Mouse (Mus musculus) frontal cortex, postnatal 14 days (tissue): Measurements from ENCODE around the gene Klhl24.
A peak's percentile ranks its signal among the peaks of the same experiment; 100 is the strongest.
"Not testable (repeated sequence)": the region's sequence is repeated elsewhere in the genome, so short reads cannot be mapped to it uniquely, and the experiment has no call there.

Experiments
- DNase-seq, 2 experiments: peaks; one replicate each; pipeline ENCODE4 v3.0.0; 2022; ENCODE audit warnings: low spot score in 2 of 2

Gene Klhl24

DNA sequence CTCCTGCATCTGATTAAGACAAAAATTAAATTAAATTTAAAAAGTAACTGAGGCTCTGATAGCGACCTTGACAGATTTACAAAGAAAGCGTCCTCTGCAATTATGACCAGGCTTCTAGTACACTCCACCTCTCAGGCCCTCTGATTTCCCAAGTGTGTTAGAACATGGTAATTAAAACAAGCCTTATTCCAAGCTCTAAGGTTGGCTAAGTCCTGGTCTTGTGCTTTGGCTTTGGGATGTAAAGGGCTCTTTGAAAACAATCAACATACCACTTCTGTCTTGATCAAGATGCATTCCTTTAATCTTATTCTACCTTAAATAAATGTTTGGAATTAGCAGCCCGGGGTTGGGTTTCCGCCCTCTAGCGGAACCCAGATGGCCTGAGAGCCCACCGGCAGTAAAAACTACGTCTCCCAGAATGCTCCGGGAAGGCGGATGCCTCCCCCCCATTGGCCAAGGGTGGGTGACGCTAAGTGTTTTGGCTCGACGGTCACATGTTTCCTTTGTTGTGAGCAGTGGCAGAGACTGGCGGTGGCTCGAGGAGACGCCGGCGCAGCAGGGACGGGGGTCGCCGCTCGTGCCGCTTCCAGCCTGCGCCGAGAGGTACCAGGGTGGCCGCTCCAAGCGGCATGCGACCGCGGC lies at the start of gene Klhl24:
TSS of gene Klhl24 (plus strand) at position 474 of the 642 bp plus-strand sequence.
- peak; percentile 91 to 93 for DNase-seq

DNA sequence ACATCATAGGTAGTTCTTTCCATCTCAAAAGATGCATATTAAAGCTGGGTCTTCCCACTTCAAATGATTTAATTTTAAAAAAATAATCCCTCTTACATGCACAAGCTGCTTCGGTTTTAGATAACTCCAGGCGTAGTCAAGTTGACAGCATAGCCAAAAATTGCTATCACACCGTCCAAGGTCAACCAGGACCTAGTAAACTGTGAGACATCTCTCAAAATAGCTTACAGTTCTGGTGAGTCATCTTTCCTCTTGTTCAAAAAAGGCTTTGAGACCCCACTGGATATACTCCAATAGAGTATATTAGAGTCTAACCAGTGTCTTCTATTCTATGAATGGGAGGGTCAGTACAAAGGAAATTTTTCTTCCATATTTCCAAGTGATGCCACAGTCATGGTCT lies 44.7 kb upstream of the Klhl24 start:
- DNase-seq = no peak

DNA sequence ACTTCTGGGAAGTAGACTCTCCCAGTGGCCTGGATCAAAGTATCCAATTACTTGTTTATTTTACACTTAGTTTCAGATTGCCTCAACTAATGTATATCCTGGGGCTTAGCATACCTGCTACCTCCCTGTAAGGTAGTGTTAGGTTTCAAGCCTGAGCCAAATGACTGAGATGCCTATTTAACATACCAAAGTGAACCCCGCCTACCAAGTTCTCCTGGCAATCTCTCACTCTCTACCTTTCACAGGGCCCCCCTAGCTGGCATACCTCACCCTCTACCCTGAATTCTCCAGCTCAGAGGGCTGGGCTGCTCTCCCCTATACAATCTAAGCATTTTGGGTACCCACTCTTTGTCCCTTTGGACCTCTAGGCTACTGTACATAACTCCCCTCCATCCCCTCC lies 24.6 kb upstream of the Klhl24 start:
- DNase-seq = no peak

DNA sequence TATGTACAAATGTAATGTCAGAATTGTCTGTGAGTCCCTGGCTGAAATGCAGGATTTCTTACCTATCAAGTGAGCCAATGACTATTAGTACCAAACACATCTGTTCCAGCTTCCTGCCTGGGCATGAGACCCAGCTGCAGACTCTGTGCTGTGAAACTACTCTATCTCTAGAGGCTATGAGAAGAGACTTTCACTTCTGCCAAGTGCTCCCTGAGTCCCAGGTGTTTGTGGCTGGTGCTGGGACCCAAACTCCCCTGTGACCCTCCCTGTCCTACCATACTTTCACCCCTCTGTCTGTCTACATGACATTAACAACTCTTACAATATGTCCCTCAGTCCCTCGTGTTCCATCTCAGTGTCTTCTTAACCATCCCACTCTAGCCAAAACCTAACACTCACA lies 20.7 kb upstream of the Klhl24 start:
- DNase-seq = no peak

DNA sequence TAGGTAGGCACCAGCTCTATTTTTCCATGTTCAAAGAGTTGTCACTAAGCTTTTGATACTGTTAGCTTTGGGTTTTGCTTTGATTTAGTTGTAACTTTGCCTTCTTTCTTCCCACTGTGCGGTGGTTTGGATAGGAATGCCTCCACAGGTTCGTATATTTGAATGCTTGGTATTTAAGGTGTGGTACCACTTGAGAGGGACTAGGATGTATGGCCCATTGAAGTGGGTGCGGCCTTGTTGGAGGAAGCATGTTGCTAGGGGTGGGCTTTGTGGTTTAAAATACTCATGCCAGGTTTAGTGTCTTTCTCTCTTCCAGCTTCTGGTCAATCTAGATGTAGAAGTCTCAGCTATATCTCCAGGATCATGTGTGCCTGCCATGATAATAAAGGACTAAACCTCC lies 17.1 kb upstream of the Klhl24 start:
- DNase-seq = no peak

DNA sequence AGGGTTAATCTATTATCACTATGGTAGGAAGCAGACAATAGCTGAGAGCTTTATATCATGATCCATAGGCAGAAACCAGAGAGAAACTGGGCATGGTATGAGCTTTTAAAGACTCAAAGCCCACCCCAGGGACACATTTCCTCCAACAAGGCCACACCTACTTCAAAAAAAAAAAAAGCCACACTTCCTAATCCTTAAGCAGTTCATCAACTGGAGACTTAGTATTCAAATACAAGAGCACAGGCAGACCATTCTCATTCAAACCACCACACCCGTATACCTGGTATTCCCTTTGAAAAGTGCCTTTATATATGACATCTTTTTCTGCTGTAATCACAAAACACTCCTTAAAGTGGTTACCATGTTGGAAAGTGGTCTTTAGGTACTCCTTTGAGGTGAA lies 12.7 kb upstream of the Klhl24 start:
- DNase-seq = no peak

DNA sequence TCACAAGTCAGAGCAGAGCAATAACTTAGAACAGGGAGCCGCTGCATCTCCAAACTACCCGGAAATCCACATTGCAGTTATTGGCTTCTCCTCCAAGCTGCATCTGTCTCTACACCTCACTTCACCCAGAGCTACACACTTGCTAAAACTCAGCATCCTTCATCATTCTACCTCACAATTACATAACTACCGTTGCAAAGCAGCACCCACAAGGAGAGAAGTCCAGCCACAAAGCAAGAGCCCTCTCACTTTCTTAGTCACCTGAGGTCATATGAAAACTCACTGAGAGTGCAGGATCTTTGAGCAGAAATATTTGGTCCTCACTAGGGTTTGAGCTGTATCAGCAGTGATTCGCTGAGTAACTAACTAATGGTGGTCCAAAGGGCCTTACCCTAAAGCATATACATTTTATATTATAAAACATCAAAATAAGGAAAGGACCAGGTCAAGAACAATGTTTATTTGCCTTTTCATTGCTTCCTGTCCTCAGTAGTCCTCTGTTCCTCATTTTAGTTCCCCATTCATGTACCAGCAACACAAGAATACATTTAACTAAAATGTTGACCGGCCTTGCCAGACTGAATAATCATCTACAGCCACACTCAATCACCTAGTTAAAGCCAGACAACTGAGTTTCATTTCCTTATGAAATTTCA lies 12.0 kb upstream of the Klhl24 start:
- DNase-seq = no peak

DNA sequence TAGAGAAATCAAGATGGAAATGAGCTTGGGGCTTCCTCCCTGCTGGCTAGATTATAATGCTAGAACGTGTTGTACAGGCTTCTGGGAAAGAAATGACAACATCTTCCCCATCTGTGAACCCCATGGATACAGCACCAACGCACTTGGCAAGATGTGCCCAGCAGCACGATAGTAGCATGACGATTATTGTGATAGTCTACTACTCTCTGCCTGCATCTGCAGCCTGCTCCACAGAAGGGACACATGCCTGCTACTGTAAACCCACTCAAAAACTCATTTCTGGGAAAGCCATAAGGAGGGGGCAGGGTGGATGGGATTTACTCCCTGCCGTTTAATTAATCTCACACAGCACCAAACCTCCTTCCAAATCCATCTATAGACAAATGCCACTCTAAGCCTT lies 10.4 kb upstream of the Klhl24 start:
- DNase-seq = no peak

DNA sequence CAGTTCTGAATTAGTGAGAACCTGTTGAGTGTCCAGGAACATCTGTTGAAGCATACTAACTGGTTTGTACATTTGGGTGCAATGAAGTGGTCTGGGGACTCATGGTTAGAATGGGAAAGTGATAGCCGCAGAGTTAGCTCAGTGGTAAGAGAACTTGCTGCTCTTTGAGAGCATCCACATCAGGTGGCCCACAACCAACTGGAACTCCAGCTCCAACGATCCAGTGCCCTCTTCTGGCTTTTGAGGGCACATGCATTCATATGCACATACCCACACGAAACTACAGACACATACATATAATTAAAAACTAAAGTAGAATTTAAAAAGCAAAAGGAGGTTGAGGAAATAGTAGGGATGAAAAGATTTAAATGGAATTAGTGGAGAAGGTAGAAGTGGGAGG lies 7.7 kb upstream of the Klhl24 start:
- no peak for DNase-seq

DNA sequence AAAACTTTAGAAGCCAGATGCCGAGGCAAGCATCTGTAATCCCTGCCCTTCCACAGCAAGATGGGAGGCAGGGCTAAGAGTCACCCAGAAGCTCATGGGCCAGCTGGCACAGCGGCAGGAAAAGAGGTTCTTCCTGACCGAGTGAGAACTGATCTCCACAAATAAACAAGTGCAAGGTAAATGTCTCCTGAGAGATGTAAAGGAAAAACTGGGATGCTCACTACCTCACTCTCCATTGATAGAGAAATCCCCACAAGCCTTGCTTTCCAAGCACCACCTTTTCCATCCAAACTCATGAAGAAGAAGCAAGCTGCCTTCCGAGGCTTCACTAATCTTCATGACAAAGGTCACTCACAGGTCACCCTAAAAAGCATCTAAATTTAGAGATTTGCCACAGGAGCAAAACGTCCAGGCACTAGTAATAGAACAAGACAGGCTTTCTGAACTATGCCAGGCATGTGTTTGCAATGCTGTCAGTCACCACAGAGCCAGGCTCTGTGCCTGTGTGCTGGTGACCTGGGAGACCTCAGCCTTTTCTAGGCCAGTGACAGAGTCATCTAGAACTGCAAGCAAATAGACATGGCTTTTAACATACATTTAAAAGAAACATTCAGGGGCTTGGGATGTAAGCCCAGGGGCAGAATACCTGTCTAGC lies 6.3 kb upstream of the Klhl24 start:
- DNase-seq = no peak

DNA sequence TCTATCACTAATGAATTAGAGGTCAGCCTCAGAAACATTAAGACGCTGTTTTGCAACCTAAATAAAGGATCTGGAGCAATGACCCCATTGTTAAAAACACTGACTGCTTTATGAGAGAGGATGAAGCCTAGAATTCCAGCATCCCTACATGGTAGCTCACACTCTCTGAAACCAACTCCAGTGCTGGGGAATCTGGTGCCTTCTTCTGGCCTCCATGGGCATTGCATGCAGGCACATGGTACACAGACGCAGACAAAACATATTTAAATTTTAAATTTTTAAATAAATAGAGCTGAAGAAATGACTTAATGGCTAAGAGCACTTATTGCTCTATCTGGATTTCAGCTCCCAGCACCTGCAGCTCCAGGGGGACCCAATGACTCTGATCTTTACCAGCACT lies 1.4 kb upstream of the Klhl24 start:
- DNase-seq = no peak

DNA sequence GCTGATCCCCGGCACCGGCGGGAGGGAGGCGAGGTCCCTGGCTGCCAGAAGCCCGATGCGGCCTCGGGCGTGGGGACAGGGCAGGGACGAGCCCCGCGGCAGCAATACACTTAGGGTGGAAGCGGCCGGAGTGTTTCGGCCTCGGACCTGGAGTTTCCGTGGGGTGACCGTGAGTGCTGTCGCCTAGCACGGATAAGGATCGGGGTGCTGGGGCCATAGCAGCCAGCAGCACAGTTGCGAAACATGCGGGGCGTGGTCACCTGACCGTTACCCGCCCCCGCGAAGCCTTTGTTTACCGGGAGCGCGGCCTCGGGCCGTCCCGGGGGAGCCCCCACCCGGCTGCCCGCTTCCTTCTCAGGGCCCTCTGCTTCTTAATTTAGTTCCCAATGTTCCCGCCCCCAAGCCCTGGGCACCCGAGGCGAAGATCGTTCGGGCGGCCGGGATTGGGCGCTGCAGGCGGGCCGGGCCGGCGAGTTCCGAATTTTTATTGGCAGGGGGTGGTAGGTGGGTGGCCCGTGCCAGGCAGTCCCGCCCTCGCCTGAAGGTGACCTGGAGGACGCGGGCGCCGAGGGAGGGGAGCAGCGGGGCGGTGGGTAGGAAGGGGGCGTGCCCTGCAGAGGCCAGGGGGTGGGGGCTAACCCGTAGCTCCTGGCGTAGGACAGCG lies 501 bp downstream of the Klhl24 start:
- DNase-seq = peak; percentile 85 to 88

DNA sequence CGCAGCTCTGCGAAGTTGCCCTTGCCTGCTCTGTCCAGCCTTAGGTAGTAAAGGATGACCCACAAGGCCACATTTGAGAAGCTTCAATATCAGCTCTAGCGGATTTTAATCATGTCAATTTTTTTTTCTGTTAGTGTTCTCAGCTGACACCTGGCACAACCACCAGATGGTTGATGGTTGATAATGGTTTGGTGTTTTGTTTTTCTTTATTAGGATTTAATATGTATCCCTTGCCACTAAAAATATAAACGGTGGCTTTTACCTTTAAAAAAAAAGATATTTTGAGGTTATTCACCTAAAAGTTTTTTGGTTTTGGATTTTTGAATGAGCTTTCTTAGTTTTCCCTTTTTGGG lies 1.0 kb downstream of the Klhl24 start:
- no peak for DNase-seq

DNA sequence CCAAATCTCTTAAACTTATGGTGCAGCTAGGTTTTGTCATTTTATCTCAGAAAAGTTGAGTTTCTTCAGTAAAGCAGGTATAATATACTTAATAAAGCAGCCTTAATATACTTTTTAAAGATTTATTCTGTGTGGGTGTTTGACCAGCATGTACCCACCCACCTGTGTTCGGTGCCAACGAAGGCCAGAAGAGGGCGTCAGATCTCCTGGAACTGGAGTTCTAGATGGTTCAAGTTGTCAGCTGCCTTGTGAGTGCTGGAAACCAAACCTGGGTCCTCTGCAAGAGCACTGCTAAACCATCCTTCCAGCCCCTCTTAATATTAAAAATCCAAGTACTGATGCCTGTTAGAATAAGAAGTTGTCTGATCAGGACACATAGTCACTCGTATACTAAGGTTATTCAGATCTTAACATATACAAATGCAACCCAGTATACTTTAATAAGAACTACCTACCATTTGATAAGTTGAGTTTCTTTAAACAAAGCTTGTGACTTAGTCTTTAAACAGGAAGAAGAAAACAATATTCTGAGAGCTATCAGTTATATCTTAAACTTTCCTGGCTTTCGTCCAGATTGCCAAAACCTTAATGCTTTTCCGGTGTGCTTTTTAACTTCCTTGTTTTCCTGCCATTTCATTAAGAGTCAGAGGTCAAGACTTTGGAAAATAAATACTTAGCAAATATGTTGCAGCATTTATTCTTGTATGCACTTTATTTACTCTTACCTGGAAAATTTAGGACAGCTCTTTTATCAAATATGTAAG lies 1.7 kb downstream of the Klhl24 start:
- no peak for DNase-seq

DNA sequence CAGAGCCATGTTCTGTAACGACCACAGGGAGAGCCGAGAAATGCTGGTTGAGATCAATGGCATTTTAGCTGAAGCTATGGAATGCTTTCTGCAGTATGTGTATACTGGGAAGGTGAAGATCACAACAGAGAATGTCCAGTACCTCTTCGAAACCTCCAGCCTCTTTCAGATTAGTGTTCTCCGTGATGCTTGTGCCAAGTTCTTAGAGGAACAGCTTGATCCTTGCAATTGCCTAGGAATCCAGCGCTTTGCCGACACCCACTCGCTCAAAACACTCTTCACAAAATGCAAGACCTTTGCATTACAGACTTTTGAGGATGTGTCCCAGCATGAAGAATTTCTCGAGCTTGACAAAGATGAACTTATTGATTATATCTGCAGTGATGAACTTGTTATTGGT lies 9.7 kb downstream of the Klhl24 start:
- no peak for DNase-seq

DNA sequence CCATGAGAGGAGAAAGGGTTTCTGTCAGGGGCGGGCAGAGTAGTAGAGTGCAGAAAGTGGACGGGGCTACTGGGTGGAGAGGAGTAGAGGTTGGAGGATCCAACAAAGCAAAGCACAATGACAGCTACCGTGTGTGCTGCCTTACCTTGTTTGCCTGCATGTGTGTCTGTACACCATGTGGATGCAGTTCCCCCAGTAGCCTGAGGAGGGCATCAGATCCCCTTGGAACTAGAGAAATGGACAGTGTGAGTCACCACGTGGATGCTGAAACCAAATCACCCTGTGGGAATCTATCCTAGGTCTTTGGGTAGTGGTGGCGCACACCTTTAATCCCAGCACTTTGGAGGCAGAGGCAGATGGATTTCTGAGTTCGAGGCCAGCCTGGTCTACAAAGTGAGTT lies 11.6 kb downstream of the Klhl24 start:
- DNase-seq = no peak

DNA sequence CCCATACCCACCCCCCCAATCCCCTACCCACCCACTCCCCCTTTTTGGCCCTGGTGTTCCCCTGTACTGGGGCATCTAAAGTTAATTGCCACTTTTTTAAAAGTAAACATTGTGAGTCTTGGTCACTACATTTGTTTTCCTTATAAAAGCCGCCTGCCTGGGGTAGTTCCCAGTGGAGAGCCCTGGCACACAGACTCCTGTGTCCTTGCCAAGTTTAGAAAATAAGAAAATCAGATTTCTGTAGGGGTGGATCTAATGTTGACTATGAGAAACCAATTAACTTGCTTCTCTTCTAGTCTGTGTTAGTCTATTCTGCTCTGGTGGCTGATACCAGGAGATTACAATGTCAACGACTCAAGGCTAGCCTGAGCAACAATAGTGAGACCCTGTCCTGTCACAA lies 15.3 kb downstream of the Klhl24 start:
- no peak for DNase-seq

DNA sequence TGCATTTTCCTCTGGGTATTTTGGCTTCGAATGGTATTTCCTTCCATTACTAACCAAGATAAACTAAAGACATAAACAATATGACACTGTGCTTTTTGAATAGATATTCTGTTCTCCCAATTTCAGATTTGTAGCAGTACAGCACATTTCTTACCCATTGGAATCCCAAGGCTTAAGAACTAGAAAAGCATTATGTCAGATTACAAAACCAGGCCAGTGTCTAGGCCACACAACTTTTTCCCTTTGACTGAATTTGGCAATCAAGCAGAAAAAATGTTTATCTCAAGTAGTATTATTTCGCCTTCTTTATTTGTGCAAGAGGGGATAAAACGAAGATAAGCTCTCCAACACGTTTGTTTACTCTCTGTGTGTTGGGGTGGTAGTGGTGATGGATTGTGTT lies 18.7 kb downstream of the Klhl24 start:
- DNase-seq = no peak

DNA sequence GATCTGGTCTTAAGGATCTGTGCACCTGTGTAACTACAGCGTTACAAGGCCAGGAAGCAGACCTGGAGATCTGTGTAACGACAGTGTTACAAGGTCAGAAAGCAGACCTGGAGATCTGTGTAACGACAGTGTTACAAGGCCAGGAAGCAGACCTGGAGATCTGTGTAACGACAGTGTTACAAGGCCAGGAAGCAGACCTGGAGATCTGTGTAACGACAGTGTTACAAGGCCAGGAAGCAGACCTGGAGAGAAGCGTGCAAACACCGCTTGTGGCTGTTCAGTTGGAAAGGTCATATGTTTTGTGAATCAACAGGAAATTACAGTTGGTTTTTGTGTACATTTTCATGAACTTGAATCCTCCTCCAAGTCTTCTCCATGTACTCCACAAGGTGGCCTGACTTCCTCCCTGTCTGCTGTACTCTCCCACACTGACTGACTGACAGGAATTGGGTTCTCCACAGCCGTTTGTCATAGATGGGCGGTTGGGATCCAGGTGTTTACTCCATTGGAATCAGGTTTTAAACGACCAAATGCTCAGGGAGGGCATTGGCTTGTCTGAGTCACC lies 29.1 kb downstream of the Klhl24 start:
- not testable (repeated sequence) for DNase-seq

DNA sequence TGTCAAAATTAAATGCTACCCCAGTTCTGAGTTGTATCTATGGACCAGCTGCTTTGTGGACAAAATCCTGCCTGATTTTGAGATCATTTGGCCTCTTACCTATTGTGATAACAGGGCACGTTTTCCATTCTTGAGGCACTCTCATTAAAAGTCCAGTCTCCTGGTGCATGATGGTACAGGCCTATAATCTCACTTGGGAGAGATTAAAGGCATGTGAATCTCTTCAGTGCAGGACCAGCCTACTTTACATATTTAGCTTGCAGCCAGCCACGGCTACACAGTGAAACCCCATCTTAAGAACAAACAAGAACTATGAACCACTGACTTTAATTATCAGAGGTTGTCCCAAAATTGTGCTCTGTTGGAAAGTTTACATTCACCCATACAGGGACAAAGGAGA lies 33.1 kb downstream of the Klhl24 start:
- DNase-seq = no peak

DNA sequence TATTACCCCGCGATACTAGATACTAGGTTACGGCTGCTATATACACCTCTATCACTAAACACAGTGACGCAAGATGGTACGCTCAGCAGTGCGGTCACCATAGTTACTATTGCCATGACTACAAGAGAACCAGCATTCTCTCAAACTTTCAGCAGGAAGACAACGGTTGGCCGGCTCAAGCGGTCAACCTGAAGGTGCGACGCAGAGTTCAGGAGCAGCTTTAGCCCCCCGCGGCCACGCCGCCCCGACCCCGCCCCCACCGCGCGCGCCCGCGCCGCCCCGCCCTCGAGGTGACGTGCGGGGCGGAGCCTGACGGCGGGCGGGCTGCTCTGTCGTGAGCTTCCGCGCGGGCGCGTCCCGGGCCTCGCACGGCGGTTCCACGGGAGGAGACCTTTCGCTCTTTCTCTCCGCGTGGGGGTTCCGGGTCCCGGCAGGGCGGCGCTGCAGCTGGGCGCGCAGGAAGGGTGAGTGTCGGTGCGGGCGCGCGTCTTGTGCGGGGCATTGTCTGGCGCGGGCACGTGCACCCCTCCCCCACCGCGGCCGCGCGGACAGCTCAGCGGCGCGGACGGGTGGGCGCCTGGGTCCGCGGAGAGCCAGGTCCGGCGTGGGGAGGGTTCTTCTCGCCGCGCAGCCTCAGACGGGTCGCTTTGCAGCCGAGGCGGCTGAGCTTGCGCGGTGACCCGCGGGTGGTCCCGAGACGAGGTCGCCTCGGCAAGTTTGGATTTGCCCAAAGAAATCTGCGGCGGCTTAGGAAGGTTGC lies 43.6 kb downstream of the Klhl24 start, which contains the start of gene Yeats2:
TSS of gene Yeats2 (plus strand) at position 292 of the 760 bp plus-strand sequence.
- peak; percentile 75 to 77 for DNase-seq
